Mouse (Mus musculus): Measurements from ENCODE around the gene Pold4. TPM values are rescaled to one million over a fixed set of nuclear protein-coding genes. Genes with fewer than 3 reads are reported as not detected.

Gene Pold4
- total and polyA plus RNA-seq, 2 experiments, result 27.2 to 60.4 TPM

GRCm38 (mm10) chr19:4220416-4220815 is 11.3 kb upstream of the Pold4 start:
- Histone ChIP-seq H3K4me1 (ENCODE audit: control insufficient read depth, insufficient read depth, low read length) (no peaks in the 10 kb centered on the region), H3K27ac (replicated peaks; ENCODE audit: insufficient read depth, low read depth, low read length) (no peak overlapping the region), H3K4me3 (ENCODE audit: insufficient read depth, low read depth, low read length) (no peak overlapping the region), H3K27me3 (ENCODE audit: control insufficient read depth, insufficient read depth, low read length) (no peaks in the 10 kb centered on the region), H3K79me2 (ENCODE audit: control insufficient read depth, insufficient read depth, low read length) (no peaks in the 10 kb centered on the region), H3K9ac (ENCODE audit: low read depth, low read length) (no peak overlapping the region), H3K36me3 (ENCODE audit: control insufficient read depth, insufficient read depth, low read length) (no peaks in the 10 kb centered on the region)
- 75% methylated on average over 4 of the region's 4 CpGs for WGBS
- DNase-seq (ENCODE audit: extremely low read depth, low read depth, low spot score), result no peak
- TF ChIP-seq CTCF (IDR thresholded peaks at IDR 0.05; ENCODE audit: low read depth, low read length) (no peak), POLR2A (IDR thresholded peaks at IDR 0.05; ENCODE audit: extremely low read depth, insufficient read depth, low read length) (no peak)

GRCm38 (mm10) chr19:4220957-4221743 is 10.5 kb upstream of the Pold4 start:
- no peak overlapping the region; the same call in 1 of the 2 replicates for H3K27ac ChIP-seq (replicated peaks; ENCODE audit: insufficient read depth, low read depth, low read length)
- no peak overlapping the region for H3K9ac ChIP-seq (ENCODE audit: low read depth, low read length)
- no peaks in the 10 kb centered on the region for H3K27me3 ChIP-seq (ENCODE audit: control insufficient read depth, insufficient read depth, low read length)
- DNase-seq (ENCODE audit: extremely low read depth, low read depth, low spot score), result no peak
- no peak for TF ChIP-seq CTCF (IDR thresholded peaks at IDR 0.05; ENCODE audit: low read depth, low read length)
- H3K4me3 ChIP-seq (ENCODE audit: insufficient read depth, low read depth, low read length), result no peak overlapping the region
- 61% methylated on average over 14 of the region's 14 CpGs for WGBS
- H3K36me3 ChIP-seq (ENCODE audit: control insufficient read depth, insufficient read depth, low read length), result no peaks in the 10 kb centered on the region
- H3K4me1 ChIP-seq (ENCODE audit: control insufficient read depth, insufficient read depth, low read length), result no peaks in the 10 kb centered on the region
- no peaks in the 10 kb centered on the region for H3K79me2 ChIP-seq (ENCODE audit: control insufficient read depth, insufficient read depth, low read length)

GRCm38 (mm10) chr19:4222165-4222564 is 9.5 kb upstream of the Pold4 start:
- no peaks in the 10 kb centered on the region for H3K4me1 ChIP-seq (ENCODE audit: control insufficient read depth, insufficient read depth, low read length)
- no peak for DNase-seq (ENCODE audit: extremely low read depth, low read depth, low spot score)
- no peaks in the 10 kb centered on the region for H3K27me3 ChIP-seq (ENCODE audit: control insufficient read depth, insufficient read depth, low read length)
- 75% methylated on average over 11 of the region's 11 CpGs for WGBS
- TF ChIP-seq CTCF (IDR thresholded peaks at IDR 0.05; ENCODE audit: low read depth, low read length) (no peak), POLR2A (IDR thresholded peaks at IDR 0.05; ENCODE audit: extremely low read depth, insufficient read depth, low read length) (no peak)
- no peak overlapping the region for H3K4me3 ChIP-seq (ENCODE audit: insufficient read depth, low read depth, low read length)
- H3K79me2 ChIP-seq (ENCODE audit: control insufficient read depth, insufficient read depth, low read length), result no peaks in the 10 kb centered on the region
- no peak overlapping the region for H3K27ac ChIP-seq (replicated peaks; ENCODE audit: insufficient read depth, low read depth, low read length)
- no peak overlapping the region for H3K9ac ChIP-seq (ENCODE audit: low read depth, low read length)
- no peaks in the 10 kb centered on the region for H3K36me3 ChIP-seq (ENCODE audit: control insufficient read depth, insufficient read depth, low read length)

GRCm38 (mm10) chr19:4226779-4227178 is 4.9 kb upstream of the Pold4 start:
- H3K9ac ChIP-seq (ENCODE audit: low read depth, low read length), result no peak overlapping the region
- H3K27ac ChIP-seq (replicated peaks; ENCODE audit: insufficient read depth, low read depth, low read length), result no peak overlapping the region
- H3K27me3 ChIP-seq (ENCODE audit: control insufficient read depth, insufficient read depth, low read length), result no peaks in the 10 kb centered on the region
- no peak for DNase-seq (ENCODE audit: extremely low read depth, low read depth, low spot score)
- WGBS, result 89% methylated on average over 7 of the region's 7 CpGs
- H3K4me3 ChIP-seq (ENCODE audit: insufficient read depth, low read depth, low read length), result no peak overlapping the region
- TF ChIP-seq CTCF (IDR thresholded peaks at IDR 0.05; ENCODE audit: low read depth, low read length), result no peak
- no peak for TF ChIP-seq POLR2A (IDR thresholded peaks at IDR 0.05; ENCODE audit: extremely low read depth, insufficient read depth, low read length)
- H3K4me1 ChIP-seq (ENCODE audit: control insufficient read depth, insufficient read depth, low read length), result no peaks in the 10 kb centered on the region; the same call in 1 of the 2 replicates
- no peaks in the 10 kb centered on the region for H3K36me3 ChIP-seq (ENCODE audit: control insufficient read depth, insufficient read depth, low read length)
- no peaks in the 10 kb centered on the region for H3K79me2 ChIP-seq (ENCODE audit: control insufficient read depth, insufficient read depth, low read length)

GRCm38 (mm10) chr19:4227446-4227845 is 4.3 kb upstream of the Pold4 start:
- H3K27me3 ChIP-seq (ENCODE audit: control insufficient read depth, insufficient read depth, low read length), result no peaks in the 10 kb centered on the region
- no peak overlapping the region for H3K9ac ChIP-seq (ENCODE audit: low read depth, low read length)
- DNase-seq (ENCODE audit: extremely low read depth, low read depth, low spot score), result no peak
- TF ChIP-seq POLR2A (IDR thresholded peaks at IDR 0.05; ENCODE audit: extremely low read depth, insufficient read depth, low read length) (no peak), CTCF (IDR thresholded peaks at IDR 0.05; ENCODE audit: low read depth, low read length) (no peak)
- H3K79me2 ChIP-seq (ENCODE audit: control insufficient read depth, insufficient read depth, low read length), result no peaks in the 10 kb centered on the region
- no peak overlapping the region for H3K27ac ChIP-seq (replicated peaks; ENCODE audit: insufficient read depth, low read depth, low read length)
- no peak overlapping the region for H3K4me3 ChIP-seq (ENCODE audit: insufficient read depth, low read depth, low read length)
- 88% methylated on average over 5 of the region's 5 CpGs for WGBS
- H3K4me1 ChIP-seq (ENCODE audit: control insufficient read depth, insufficient read depth, low read length), result no peaks in the 10 kb centered on the region; the same call in 1 of the 2 replicates
- H3K36me3 ChIP-seq (ENCODE audit: control insufficient read depth, insufficient read depth, low read length), result no peaks in the 10 kb centered on the region

Data from liver, adult 2 months (tissue).